Mouse (Mus musculus) brain, embryonic 14.5 days (tissue): ENCODE measurements around the gene Fam216b.

Experiments
- CTCF ChIP-seq: fragments of 200-500 bp; IDR thresholded peaks from 2 replicates; pipeline ENCODE4 v1.5.1; 2012; ENCODE audit warnings: inconsistent platforms, mild to moderate bottlenecking, moderate library complexity, borderline replicate concordance; ENCODE audit not compliant: insufficient read depth, insufficient read length; ENCODE audit errors: extremely low read depth
- POLR2A ChIP-seq: fragments of 200-500 bp; IDR thresholded peaks from 2 replicates; pipeline ENCODE4 v1.6.1; 2012; ENCODE audit warnings: mild to moderate bottlenecking, inconsistent platforms, borderline replicate concordance; ENCODE audit not compliant: poor library complexity, insufficient read depth, insufficient read length, severe bottlenecking; ENCODE audit errors: extremely low read depth

DNA sequence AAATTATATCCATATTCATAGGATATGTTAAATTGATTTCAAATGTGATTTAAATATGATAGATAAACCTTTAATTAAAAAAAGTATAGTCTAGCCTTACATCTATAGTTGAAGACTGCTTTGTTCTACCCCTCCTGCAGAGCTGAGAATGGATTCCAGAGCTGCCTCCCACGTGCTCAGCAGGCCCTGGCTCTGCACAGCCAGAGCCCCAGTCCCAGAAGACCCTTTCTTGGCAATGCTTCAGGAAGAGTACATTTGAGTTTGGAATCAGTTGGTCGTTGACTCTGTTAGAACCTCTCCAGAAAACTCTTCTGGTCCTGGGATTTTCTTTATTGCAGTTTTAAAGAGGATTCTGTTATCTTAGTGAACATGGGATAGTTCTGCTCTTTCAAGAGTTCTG is 45.7 kb downstream of the Fam216b start:
- no peak for TF ChIP-seq CTCF
- TF ChIP-seq POLR2A, result no peak
